Mouse (Mus musculus) c-Kit-positive CD71-negative TER-119-negative erythroid progenitor cells, embryonic 14.5 days (primary cell): ENCODE data around the gene Calu.
"Not testable (repeated sequence)": the region's sequence is repeated elsewhere in the genome, so short reads cannot be mapped to it uniquely, and the experiment has no call there.

ENCODE experiments used
- DNase-seq: peaks from one replicate; pipeline ENCODE4 v3.0.0-alpha.2; 2013; ENCODE audit warnings: low read depth

Gene Calu

GRCm38 (mm10) chr6:29347665-29348370 lies at the start of gene Calu:
Gene Calu, plus strand, starts transcription at chr6:29348069.
- DNase-seq = peak; percentile 99

DNA sequence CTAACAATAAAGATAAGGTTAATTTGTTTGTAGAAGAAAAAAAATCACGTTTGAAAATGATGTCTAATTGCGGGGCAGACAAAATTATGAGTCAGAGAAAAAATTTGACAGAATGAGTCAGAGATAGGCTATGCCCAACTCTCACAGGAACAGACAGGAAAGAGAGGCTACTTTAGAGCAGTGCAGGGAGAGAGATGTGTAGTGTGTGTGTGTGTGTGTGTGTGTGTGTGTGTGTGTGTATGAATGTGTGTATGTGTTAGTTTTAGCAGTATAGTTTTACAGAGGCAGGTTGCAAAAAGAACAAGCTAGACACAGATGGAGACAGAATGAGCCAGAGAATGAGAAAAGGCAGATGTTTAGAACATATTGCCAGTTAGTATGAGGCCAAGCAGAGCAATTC lies 48.8 kb upstream of the Calu start:
- DNase-seq = no peak

DNA sequence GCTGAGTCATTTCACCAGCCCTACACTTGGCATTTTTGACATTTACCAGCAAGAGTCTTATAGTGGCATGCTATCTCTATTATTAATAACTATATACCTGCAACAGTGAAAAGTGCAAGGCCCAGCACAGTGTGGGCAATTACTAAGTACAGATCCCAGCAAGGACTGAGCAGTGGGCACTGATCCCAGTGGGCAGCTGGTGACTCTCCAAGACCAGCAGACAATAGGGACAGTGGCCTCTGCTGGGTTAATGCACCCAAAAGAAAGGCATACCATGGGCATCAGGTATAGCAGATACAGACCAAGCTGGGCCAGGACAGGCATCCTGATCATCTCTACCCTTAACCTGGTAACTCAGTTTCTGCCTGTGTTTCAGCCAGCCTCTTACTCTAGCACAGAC lies 44.6 kb upstream of the Calu start:
- no peak for DNase-seq

DNA sequence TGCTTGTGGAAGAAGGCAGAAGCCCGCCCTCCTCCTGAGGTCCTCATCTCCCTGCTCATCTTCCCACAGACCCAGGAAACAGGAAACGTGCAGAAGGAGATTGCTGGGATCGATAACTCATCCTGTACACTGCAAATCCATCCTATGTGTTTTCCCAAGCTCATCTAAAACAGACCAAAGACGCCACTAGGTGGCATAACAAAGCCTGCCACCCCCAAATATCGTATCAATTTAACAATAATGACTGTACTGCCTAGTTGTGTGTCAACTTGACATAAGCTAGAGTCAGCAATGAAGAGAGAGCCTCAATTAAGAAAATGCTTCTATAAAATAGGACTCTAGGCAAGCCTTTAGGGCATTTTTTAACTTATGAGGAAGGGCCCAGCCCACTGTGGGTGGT lies 44.1 kb upstream of the Calu start:
- no peak for DNase-seq

DNA sequence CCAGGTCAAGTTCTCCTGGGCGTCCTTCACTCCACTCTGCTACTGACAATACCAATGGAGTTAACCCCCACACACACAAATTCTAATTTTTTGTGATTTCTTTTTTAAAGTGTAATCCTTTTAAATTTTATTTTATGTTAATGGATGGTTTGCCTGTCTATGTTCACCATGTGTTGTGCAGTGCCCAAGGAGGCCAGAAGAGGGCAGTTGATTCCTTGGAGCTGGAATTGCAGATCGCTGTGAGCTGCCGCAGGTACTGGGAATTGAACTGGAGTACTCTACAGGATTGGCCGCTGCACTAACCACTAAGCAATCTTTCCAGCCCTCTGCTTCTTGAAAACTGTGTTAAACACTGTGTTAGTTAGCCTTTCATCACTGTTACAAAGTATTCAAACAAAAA lies 42.4 kb upstream of the Calu start:
- DNase-seq = no peak

DNA sequence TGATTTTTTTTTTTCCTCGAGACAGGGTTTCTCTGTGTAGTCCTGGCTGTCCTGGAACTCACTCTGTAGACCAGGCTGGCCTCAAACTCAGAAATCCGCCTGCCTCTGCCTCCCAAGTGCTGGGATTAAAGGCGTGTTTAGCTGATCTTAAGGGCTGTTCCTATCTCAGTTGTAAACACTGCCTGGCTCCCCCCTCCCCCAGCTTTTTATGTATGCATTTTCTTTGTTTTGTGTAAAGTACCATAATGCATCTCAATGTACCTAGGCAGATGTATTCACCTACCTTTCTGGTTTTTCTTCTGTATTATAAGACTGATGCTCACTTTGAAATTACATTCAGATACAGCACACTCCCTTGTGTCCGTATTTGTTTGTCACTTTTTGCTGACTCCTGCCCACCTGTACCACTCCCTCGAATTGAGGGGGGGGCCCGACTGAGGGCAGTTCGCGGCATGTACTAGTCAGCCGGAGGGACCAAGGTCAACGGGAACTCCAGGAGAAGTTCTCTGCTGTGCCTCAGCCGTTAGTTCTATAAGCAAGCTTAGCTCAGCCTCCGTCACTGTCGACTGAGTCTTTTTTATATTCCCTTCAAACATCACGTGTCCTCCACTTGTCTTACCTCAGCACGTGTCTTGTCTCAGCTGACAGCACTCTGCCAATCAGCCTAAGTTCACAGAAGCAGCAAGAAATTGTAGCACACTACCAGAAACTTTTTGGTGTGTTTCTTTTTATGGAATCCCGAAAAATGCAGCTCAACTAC lies 38.8 kb upstream of the Calu start:
- DNase-seq = no peak

GRCm38 (mm10) chr6:29313690-29314202 lies 34.1 kb upstream of the Calu start:
- DNase-seq = no peak

GRCm38 (mm10) chr6:29317286-29317685 lies 30.6 kb upstream of the Calu start:
- DNase-seq = no peak

GRCm38 (mm10) chr6:29317941-29318340 lies 29.9 kb upstream of the Calu start:
- DNase-seq = no peak

DNA sequence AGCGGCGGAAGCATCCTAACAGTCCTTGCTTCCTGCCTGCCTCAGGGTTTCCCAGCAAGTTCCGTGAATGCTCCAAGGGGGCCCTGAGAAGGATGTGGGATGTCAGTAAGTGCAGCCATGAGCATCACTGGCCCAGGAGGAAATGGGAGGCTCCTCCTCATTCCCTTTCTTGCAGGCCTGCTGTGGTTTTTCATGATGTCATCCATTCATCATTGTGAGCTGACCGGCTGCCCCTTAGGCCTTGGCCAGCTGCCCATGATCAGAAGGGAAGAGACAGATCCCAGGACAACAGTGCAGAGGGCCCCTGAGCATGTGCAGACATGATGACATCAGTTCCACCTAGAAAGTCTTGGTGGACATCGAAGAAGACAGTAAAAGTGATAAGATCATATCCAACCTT lies 29.0 kb upstream of the Calu start, which contains the start of gene Fam71f1:
TSS of gene Fam71f1 (plus strand) at position 262 of the 400 bp plus-strand sequence.
- no peak for DNase-seq

GRCm38 (mm10) chr6:29321586-29321985 lies 26.3 kb upstream of the Calu start:
- DNase-seq = no peak

- no peak for DNase-seq
Measured at GRCm38 (mm10) chr6:29322147-29322546, 25.7 kb upstream of the Calu start.

DNA sequence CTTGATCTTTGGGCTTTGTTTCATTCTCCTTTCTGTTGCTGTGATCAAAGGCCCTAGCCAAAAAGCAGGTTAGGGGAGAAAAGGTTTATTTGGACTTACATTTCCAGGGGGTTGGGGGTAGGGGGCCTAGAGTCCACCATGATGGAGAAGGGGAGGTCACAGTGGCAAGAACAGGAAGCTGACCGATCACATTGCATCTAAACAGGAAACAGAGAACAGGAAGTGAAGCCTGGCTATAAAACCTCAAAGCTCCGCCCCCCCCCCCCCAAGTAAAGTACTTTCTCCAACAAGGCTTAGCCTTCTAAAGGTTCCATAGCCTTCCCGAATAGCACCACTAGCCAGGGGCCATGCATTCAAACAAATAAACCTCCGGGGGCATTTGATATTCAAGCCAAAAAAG lies 25.1 kb upstream of the Calu start:
- no peak for DNase-seq

DNA sequence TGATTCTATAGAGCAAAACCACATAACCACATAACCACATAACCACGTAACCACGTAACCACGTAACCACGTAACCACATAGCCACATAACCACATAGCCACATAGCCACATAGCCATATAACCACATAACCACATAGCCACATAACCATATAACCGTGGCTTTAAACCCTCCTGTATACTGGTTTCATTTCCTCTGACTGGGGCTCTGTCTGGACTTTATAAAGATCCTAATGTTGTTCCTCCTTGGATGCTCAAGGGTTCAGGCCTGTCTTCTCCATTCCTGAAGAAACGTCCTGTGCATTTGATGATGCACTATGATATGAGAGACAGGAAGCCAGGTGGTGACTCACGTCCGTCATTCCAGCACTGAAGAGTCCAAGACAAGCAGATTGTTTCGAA lies 20.9 kb upstream of the Calu start:
- no peak for DNase-seq

- DNase-seq = no peak
Measured at GRCm38 (mm10) chr6:29329514-29329913, 18.4 kb upstream of the Calu start.

GRCm38 (mm10) chr6:29346512-29346911 lies 1.4 kb upstream of the Calu start:
- not testable (repeated sequence) for DNase-seq

DNA sequence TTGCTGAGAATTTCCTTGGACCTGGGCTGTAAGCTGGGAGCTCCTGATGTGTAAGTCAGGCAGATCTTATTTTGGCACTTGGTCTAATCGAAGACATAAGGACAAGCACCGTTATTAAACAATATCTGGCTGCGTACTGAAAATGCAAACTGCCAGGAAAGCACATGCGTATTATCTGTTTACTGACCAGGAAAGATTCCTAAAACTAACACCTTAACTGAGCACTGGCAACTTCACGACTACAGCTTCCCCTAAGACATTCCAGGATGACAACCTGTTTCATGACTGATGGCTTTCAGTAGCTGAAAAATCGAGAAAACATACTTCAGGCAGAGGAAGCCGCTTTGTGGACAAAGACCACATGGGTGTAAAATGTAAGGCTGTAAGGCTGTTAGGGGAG lies 680 bp upstream of the Calu start:
- no peak for DNase-seq

GRCm38 (mm10) chr6:29348371-29348724 lies 479 bp downstream of the Calu start:
- DNase-seq = no peak

DNA sequence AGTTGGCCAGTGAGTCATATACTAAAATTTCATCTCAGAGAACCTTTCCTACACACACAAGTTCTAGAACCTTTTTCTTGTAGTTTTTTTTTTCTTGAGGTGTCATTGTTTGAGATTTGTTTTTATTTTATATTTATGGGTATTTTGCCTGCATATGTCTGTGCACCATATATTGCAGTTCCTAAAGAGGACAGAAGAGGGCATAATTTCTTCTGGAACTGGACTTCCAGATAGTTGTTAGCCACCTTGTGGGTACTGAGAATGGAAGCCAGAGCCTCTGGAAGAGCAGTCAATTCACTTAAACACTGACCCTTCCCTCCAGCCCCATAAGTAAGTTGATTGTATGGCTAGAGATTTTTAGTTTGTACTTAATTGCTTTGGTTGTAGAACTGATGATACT lies 3.7 kb downstream of the Calu start:
- no peak for DNase-seq

- no peak for DNase-seq
Measured at GRCm38 (mm10) chr6:29352816-29353215, 4.9 kb downstream of the Calu start.

GRCm38 (mm10) chr6:29359386-29359785 lies 11.5 kb downstream of the Calu start:
- no peak for DNase-seq

DNA sequence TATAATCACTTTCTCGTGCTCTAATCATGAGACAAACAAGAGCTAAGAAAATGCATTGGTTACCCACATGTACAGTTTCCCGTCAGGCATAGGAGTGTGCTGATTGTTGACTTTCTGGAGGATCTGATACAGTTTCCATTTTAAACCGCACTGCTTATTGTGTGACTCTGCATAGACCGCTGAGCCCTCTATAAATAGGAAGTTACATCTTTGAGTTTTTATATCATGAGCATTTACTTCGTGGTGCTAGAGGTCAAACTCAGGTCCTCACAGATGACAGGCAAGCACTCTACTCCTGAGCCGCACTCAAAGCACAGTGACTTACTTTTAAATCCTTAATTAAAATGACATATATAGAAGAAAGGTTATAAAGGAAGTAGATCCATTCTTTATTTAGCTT lies 12.3 kb downstream of the Calu start:
- DNase-seq = no peak
